Mouse (Mus musculus) neutrophil, adult 83 days (primary cell): ENCODE results near the gene 9930022D16Rik. TPM values are rescaled to one million over a fixed set of nuclear protein-coding genes. Genes with fewer than 3 reads are reported as not detected.

Experiments used
- total RNA-seq, 2 experiments: library from RNA; stranded (reverse); gene quantifications; one replicate each; pipeline ENCODE4 v1.2.4; 2023

Gene 9930022D16Rik
- total RNA-seq: not detected

DNA sequence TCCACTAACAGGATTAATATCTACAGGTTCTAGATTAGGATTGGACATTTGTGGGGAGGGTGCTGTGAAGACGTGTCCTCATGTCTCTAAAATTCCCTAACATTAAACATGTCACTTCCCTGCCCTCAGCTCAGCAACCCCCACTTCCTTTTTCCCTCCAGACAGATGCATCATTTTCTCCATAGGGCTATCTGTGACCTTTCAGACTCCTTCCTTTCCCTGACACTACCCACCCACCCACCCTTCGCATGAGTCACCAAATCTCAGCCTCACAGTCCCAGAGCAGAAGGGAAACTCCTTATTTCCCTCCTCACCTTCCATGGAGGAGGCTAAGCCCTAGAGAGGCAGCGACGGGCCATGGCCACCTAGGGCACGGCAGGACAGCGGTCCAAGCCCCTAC lies at the start of gene 9930022D16Rik:
9930022D16Rik (plus strand) TSS at position 301 of the 400 bp plus-strand sequence.

GRCm38 (mm10) chr11:109425392-109426271 lies 11.9 kb downstream of the 9930022D16Rik start, which contains the start of gene Amz2:
Gene Amz2, plus strand, starts transcription at chr11:109425946.

Other genes starting within 250 kb of the 9930022D16Rik start
- 1 to 10 TPM; 4.9 to 5.4 TPM for gene Rgs9, start 115.8 kb upstream of the 9930022D16Rik start, total RNA-seq
- gene Gna13, start 51.1 kb upstream of the 9930022D16Rik start, total RNA-seq: 10 to 100 TPM; 67.7 to 84.9 TPM
- 10 to 100 TPM; 17.9 to 20.1 TPM for gene Amz2, start 12.0 kb downstream of the 9930022D16Rik start, total RNA-seq
- 10 to 100 TPM; 28.4 to 38.3 TPM for gene Arsg, start 59.5 kb downstream of the 9930022D16Rik start, total RNA-seq
- 10 to 100 TPM; 59.3 to 62.7 TPM for gene Slc16a6, start 59.7 kb downstream of the 9930022D16Rik start, total RNA-seq
- 10 to 100 TPM; 44.9 to 45.6 TPM for gene Wipi1, start 198.1 kb downstream of the 9930022D16Rik start, total RNA-seq
- 100 to 1,000 TPM; 143 to 146 TPM for gene Prkar1a, start 235.5 kb downstream of the 9930022D16Rik start, total RNA-seq